Comparison of ENCODE assay signal across 7 mouse cellular contexts in the genomic region with DNA sequence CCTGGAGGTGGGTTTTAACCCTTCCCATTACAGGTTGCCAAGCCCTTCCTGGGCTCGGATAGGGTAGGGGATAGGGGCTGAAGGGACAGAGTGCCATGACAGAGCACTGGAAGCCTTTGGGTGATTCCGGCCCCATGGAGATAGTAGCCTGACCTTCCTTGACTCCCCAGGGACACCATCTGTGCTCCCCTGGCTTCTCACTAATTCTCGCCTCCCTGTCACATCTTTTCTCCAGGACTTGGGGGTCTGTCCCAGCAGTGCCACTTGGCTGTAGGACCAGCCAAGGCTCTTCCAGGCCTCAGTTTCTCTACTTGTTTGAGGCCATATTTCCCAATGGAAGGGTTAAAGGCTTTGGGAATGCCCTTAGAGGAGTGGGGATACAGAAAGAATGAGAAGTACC. TPM values are rescaled to one million over a fixed set of nuclear protein-coding genes. Genes with fewer than 3 reads are reported as not detected.
A peak's percentile ranks its signal among the peaks of the same experiment; 100 is the strongest.
DNase-seq lines count a peak whose midpoint lies in the region; ATAC-seq and TF ChIP-seq lines count a peak whose summit lies in the region.

No protein-coding gene starts in this region.

- H3K9me3 ChIP-seq in lung, embryonic 14.5 days (ENCODE audit: low read depth, low read length), result no peaks in the 10 kb centered on the region
- H3K9me3 ChIP-seq in forebrain, embryonic 10.5 days, result no peaks in the 10 kb centered on the region
- H3K9me3 ChIP-seq in limb, embryonic 10.5 days (replicated peaks), result no peaks in the 10 kb centered on the region

- H3K36me3 ChIP-seq in lung, embryonic 14.5 days (ENCODE audit: insufficient read depth), result peaks cover 38% of the 10 kb centered on the region
- peaks cover 56% of the 10 kb centered on the region for H3K36me3 ChIP-seq in forebrain, embryonic 10.5 days (replicated peaks)
- H3K36me3 ChIP-seq in limb, embryonic 10.5 days, result peaks cover 56% of the 10 kb centered on the region

- H3K27ac ChIP-seq in lung, embryonic 14.5 days (ENCODE audit: low read depth), result peak overlapping the region; percentile 98
- H3K27ac ChIP-seq in forebrain, embryonic 10.5 days, result peak overlapping the region; percentile 100
- peak overlapping the region; percentile 100 for H3K27ac ChIP-seq in limb, embryonic 10.5 days
- H3K27ac ChIP-seq in olfactory bulb, adult 2 months (ENCODE audit: insufficient read depth, low read depth, low read length), result peak overlapping the region; percentile 90

- H3K9ac ChIP-seq in lung, embryonic 14.5 days, result peak overlapping the region; percentile 100

- H3K4me3 ChIP-seq in lung, embryonic 14.5 days (ENCODE audit: low read depth, low read length), result peak overlapping the region; percentile 97
- peak overlapping the region; percentile 86 for H3K4me3 ChIP-seq in forebrain, embryonic 10.5 days
- peak overlapping the region; percentile 100 for H3K4me3 ChIP-seq in limb, embryonic 10.5 days
- H3K4me3 ChIP-seq in olfactory bulb, adult 2 months (ENCODE audit: insufficient read depth, low read depth, low read length), result no peak overlapping the region

- peaks cover 10% of the 10 kb centered on the region for H3K4me1 ChIP-seq in lung, embryonic 14.5 days (ENCODE audit: insufficient read depth)
- peaks cover 36% of the 10 kb centered on the region for H3K4me1 ChIP-seq in forebrain, embryonic 10.5 days
- peaks cover 35% of the 10 kb centered on the region for H3K4me1 ChIP-seq in limb, embryonic 10.5 days
- H3K4me1 ChIP-seq in olfactory bulb, adult 2 months (ENCODE audit: control insufficient read depth, insufficient read depth, low read length), result peaks cover 28% of the 10 kb centered on the region

- TF ChIP-seq CTCF in lung, embryonic 14.5 days (IDR thresholded peaks at IDR 0.05; ENCODE audit: low read depth), result no peak
- no peak for TF ChIP-seq CTCF in olfactory bulb, adult 2 months (IDR thresholded peaks at IDR 0.05; ENCODE audit: insufficient read depth, low read depth, low read length)

- peak overlapping the region; percentile 91 for H3K4me2 ChIP-seq in lung, embryonic 14.5 days

- no peak for TF ChIP-seq POLR2A in olfactory bulb, adult 2 months (IDR thresholded peaks at IDR 0.05; ENCODE audit: insufficient read depth, low read depth, low read length)

- peak; percentile 1; the same call in 1 of the 2 replicates for ATAC-seq in lung, embryonic 14.5 days (ENCODE audit: insufficient read depth)

- DNase-seq in lung, embryonic 14.5 days, result no peak
- no peak for DNase-seq in lung, postnatal 4 days
- DNase-seq in forebrain, embryonic 10.5 days (ENCODE audit: extremely low spot score, low spot score), result no peak
- DNase-seq in limb, embryonic 10.5 days (ENCODE audit: low spot score), result peak; percentile 51
- DNase-seq in urinary bladder, postnatal 10 days (ENCODE audit: low spot score), result no peak
- DNase-seq in frontal cortex, postnatal 10 days (ENCODE audit: low spot score in 2 of 2), result no peak

- 32% methylated on average over 3 of the region's 3 CpGs for WGBS in lung, embryonic 14.5 days
- 54% methylated on average over 3 of the region's 3 CpGs for WGBS in forebrain, embryonic 10.5 days
- 51% methylated on average over 3 of the region's 3 CpGs for WGBS in limb, embryonic 10.5 days
- whole genome bisulfite sequencing in olfactory bulb, adult 2 months, result 51% methylated on average over 3 of the region's 3 CpGs

- no peaks in the 10 kb centered on the region for H3K27me3 ChIP-seq in lung, embryonic 14.5 days (ENCODE audit: insufficient read depth, low read length)
- no peaks in the 10 kb centered on the region for H3K27me3 ChIP-seq in forebrain, embryonic 10.5 days (ENCODE audit: poor library complexity, severe bottlenecking)
- no peaks in the 10 kb centered on the region for H3K27me3 ChIP-seq in limb, embryonic 10.5 days (ENCODE audit: low read depth, poor library complexity, severe bottlenecking)

RNA-seq across cellular contexts. Expression of a gene that starts 11.3 kb away (rescaled TPM):
- polyA plus RNA-seq in lung, embryonic 14.5 days (2014; fragmentation: Nextera tagmentation; extraction: Ambion mirVana), result 193 and 259 TPM in 2 replicates
- 57.3 and 64.7 TPM in 2 replicates for polyA plus RNA-seq in forebrain, embryonic 10.5 days (2016; fragmentation: Nextera tagmentation; extraction: Ambion mirVana)
- polyA plus RNA-seq in limb, embryonic 10.5 days (2016; fragmentation: Nextera tagmentation; extraction: Ambion mirVana), result 92.3 and 129 TPM in 2 replicates
- not detected in 2 replicates for polyA plus RNA-seq in olfactory bulb, adult 2 months (2012; ENCODE audit: insufficient read depth, insufficient read length, low replicate concordance, missing spikeins)

RNA-seq across cellular contexts. Expression of a gene that starts 23.7 kb away (rescaled TPM):
- 14.5 and 15.2 TPM in 2 replicates for polyA plus RNA-seq in lung, embryonic 14.5 days (2014; fragmentation: Nextera tagmentation; extraction: Ambion mirVana)
- polyA plus RNA-seq in forebrain, embryonic 10.5 days (2016; fragmentation: Nextera tagmentation; extraction: Ambion mirVana), result 24.9 and 25.7 TPM in 2 replicates
- polyA plus RNA-seq in limb, embryonic 10.5 days (2016; fragmentation: Nextera tagmentation; extraction: Ambion mirVana), result 18.0 and 20.0 TPM in 2 replicates
- not detected in 2 replicates for polyA plus RNA-seq in olfactory bulb, adult 2 months (2012; ENCODE audit: insufficient read depth, insufficient read length, low replicate concordance, missing spikeins)

RNA-seq across cellular contexts. Expression of a gene that starts 23.8 kb away (rescaled TPM):
- polyA plus RNA-seq in lung, embryonic 14.5 days (2014; fragmentation: Nextera tagmentation; extraction: Ambion mirVana), result 19.2 and 20.7 TPM in 2 replicates
- polyA plus RNA-seq in forebrain, embryonic 10.5 days (2016; fragmentation: Nextera tagmentation; extraction: Ambion mirVana), result 19.5 and 20.9 TPM in 2 replicates
- 21.8 and 23.5 TPM in 2 replicates for polyA plus RNA-seq in limb, embryonic 10.5 days (2016; fragmentation: Nextera tagmentation; extraction: Ambion mirVana)
- not detected in 2 replicates for polyA plus RNA-seq in olfactory bulb, adult 2 months (2012; ENCODE audit: insufficient read depth, insufficient read length, low replicate concordance, missing spikeins)

Comparison
In these comparisons a context has a peak if more than half of its experiments do, and no peak if none do; other contexts are left out.
1. RNA of a gene that starts 11.3 kb away (polyA plus RNA-seq): 193 to 259 TPM in lung, embryonic 14.5 days, 92.3 to 129 TPM in limb, embryonic 10.5 days and 57.3 to 64.7 TPM in forebrain, embryonic 10.5 days; not detected in olfactory bulb, adult 2 months; every median in the first group is over 10 times any median in the second.
2. Peak in every context shown above with its lines, with median percentiles within 50 percentile points of each other: H3K27ac ChIP-seq.